Comparison of ENCODE assay signal across 8 mouse cellular contexts in the genomic region with DNA sequence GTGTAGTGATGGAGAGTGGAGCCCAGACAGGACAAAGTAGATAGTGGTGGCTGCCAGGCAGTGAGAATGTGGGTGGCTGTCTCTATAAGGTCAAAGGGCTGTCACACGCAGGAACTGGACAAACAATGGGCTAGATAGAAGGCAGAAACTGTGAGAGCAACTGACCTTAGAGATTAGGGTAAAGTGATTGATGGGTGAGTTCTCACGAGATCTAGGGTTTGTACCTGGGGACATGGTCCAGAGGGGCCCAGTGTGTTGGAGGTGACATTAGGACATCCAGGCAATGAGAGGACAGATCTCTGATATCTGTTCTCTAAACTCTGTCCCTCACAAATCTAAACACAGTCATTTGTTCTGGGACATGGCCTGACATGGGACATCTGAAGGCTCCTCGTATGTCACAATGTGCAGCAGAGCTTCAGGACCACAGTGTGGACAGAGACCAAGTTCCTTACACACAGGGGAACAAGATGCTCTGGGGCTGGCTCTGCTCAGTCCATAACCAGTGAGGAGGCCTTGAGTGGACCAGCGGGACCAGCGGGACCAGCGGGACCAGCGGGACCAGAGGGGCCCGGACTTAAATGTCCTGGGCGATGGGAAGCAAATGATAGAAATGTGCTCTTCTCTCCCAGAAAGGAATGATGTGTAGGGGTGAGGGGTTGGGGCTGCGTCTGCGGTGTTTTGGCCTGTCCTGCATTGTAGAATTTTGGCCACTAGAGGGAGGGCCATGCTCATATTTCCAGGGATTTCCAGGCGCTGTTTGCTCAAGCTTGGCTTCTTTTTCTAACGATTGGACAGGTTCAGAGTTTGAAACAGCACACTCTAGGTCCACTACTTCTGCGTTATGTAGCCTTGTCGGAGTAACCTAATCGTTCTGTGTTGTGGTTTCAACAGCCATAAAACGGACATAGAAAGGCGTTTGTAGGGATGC. TPM values are rescaled to one million over a fixed set of nuclear protein-coding genes. Genes with fewer than 3 reads are reported as not detected.
DNase-seq lines count a peak whose midpoint lies in the region; ATAC-seq and TF ChIP-seq lines count a peak whose summit lies in the region.

No protein-coding gene starts in this region.

- no peaks in the 10 kb centered on the region for H3K79me2 ChIP-seq in CH12.LX (replicated peaks; ENCODE audit: control insufficient read depth, extremely low read depth, insufficient read depth, poor library complexity, severe bottlenecking)

- peaks cover 21% of the 10 kb centered on the region for H3K27me3 ChIP-seq in CH12.LX (replicated peaks)
- H3K27me3 ChIP-seq in embryonic facial prominence, embryonic 10.5 days (replicated peaks; ENCODE audit: low read depth, poor library complexity, severe bottlenecking), result peaks cover 25% of the 10 kb centered on the region
- no peaks in the 10 kb centered on the region for H3K27me3 ChIP-seq in hindbrain, embryonic 11.5 days (ENCODE audit: control insufficient read depth, insufficient read depth, low read length)

- no peaks in the 10 kb centered on the region for H3K4me1 ChIP-seq in CH12.LX (ENCODE audit: control insufficient read depth in 1 of 2, insufficient read depth in 2 of 2)
- H3K4me1 ChIP-seq in embryonic facial prominence, embryonic 10.5 days, result 0 out of 2 replicates have a peak, but pooled peaks cover 6% of the 10 kb centered on the region
- H3K4me1 ChIP-seq in hindbrain, embryonic 11.5 days (replicated peaks; ENCODE audit: control insufficient read depth, insufficient read depth, low read length), result no peaks in the 10 kb centered on the region

- peak; percentile 84 to 98 for TF ChIP-seq CTCF in CH12.LX (conservative IDR thresholded peaks at IDR 0.05 in 1 of 2, IDR thresholded peaks at IDR 0.05 in 1 of 2; ENCODE audit: low read depth in 2 of 2, low read length in 2 of 2)

- dilution Hi-C loops in CH12.LX (cut with MboI; ENCODE audit: extremely low pct_ligation_motif_present, extremely low pct_unique_long_range_greater_than_20kb, low sequenced_read_pairs), result no loop called here

- H3K9ac ChIP-seq in CH12.LX (ENCODE audit: insufficient read depth, low read depth), result no peak overlapping the region
- no peak overlapping the region for H3K9ac ChIP-seq in hindbrain, embryonic 11.5 days (ENCODE audit: low read depth, low read length)

- H3K9me3 ChIP-seq in CH12.LX (replicated peaks; ENCODE audit: low read length), result no peaks in the 10 kb centered on the region
- no peaks in the 10 kb centered on the region for H3K9me3 ChIP-seq in embryonic facial prominence, embryonic 10.5 days
- no peaks in the 10 kb centered on the region for H3K9me3 ChIP-seq in hindbrain, embryonic 11.5 days (ENCODE audit: control insufficient read depth, low read length)

- DNase-seq in CH12.LX (ENCODE audit: extremely low read depth), result peak; percentile 73
- peak; percentile 77 for DNase-seq in adrenal gland, postnatal 14 days
- DNase-seq in embryonic facial prominence, embryonic 10.5 days (ENCODE audit: low spot score), result peak; percentile 76
- DNase-seq in hindbrain, embryonic 11.5 days (ENCODE audit: low spot score), result peak; percentile 84
- DNase-seq in layer of hippocampus, adult 9-10 months (ENCODE audit: low spot score), result peak; percentile 75
- DNase-seq in lung, postnatal 14 days, result peak; percentile 72
- peak; percentile 91 for DNase-seq in retina, embryonic 14.5 days (ENCODE audit: low spot score)
- peak; percentile 74 for DNase-seq in thymus, postnatal 14 days

- H3K4me3 ChIP-seq in CH12.LX (replicated peaks in 1 of 3; ENCODE audit: low read depth in 2 of 3, low read length in 2 of 3, poor library complexity in 1 of 3), result no peak overlapping the region
- no peak overlapping the region for H3K4me3 ChIP-seq in embryonic facial prominence, embryonic 10.5 days
- H3K4me3 ChIP-seq in hindbrain, embryonic 11.5 days (ENCODE audit: low read depth, low read length), result no peak overlapping the region

- WGBS in embryonic facial prominence, embryonic 10.5 days, result 15% methylated on average over 18 of the region's 18 CpGs
- 14% methylated on average over 18 of the region's 18 CpGs for WGBS in hindbrain, embryonic 11.5 days

- no peak overlapping the region for H3K4me2 ChIP-seq in CH12.LX (ENCODE audit: insufficient read depth, low read depth, poor library complexity, severe bottlenecking)
- no peak overlapping the region for H3K4me2 ChIP-seq in hindbrain, embryonic 11.5 days (replicated peaks; ENCODE audit: low read depth, low read length)

- H3K27ac ChIP-seq in CH12.LX (ENCODE audit: insufficient read depth, low read depth), result no peak overlapping the region
- no peak overlapping the region for H3K27ac ChIP-seq in embryonic facial prominence, embryonic 10.5 days (replicated peaks)
- no peak overlapping the region for H3K27ac ChIP-seq in hindbrain, embryonic 11.5 days (ENCODE audit: low read depth, low read length)

- H3K36me3 ChIP-seq in CH12.LX (replicated peaks in 1 of 2; ENCODE audit: control insufficient read depth in 1 of 2, insufficient read depth in 1 of 2, low read length in 1 of 2), result no peaks in the 10 kb centered on the region
- H3K36me3 ChIP-seq in embryonic facial prominence, embryonic 10.5 days (replicated peaks), result no peaks in the 10 kb centered on the region
- no peaks in the 10 kb centered on the region for H3K36me3 ChIP-seq in hindbrain, embryonic 11.5 days (ENCODE audit: control insufficient read depth, insufficient read depth, low read length)

- peak; percentile 45; the same call in 1 of the 2 replicates for ATAC-seq in hindbrain, embryonic 11.5 days (ENCODE audit: low FRiP score)

- TF ChIP-seq RAD21 in CH12.LX (IDR thresholded peaks at IDR 0.05; ENCODE audit: low read depth, low read length), result peak; percentile 100

- TF ChIP-seq EP300 in CH12.LX (IDR thresholded peaks at IDR 0.05; ENCODE audit: low read length), result no peak

- in situ Hi-C loops in CH12.LX (cut with MboI; ENCODE audit: low pct_ligation_motif_present, low pct_unique_long_range_greater_than_20kb, low sequenced_read_pairs), result loop anchor here (5.0 to 25.0 kb wide), 2 partner anchors 42 to 102 kb away; a partner anchor contains a TSS

- no peak for TF ChIP-seq POLR2A in CH12.LX (IDR thresholded peaks at IDR 0.05; ENCODE audit: low read depth, low read length)

TF ChIP-seq in CH12.LX, 34 proteins besides CTCF, POLR2A, EP300 and RAD21:
- TF ChIP-seq POLR2AphosphoS2 (IDR thresholded peaks at IDR 0.05; ENCODE audit: low read depth, low read length) (no peak), USF2 (conservative IDR thresholded peaks at IDR 0.05; ENCODE audit: low read depth, low read length) (no peak), USF1 (IDR thresholded peaks at IDR 0.05; ENCODE audit: low read depth, low read length) (no peak), PAX5 (IDR thresholded peaks at IDR 0.05; ENCODE audit: low read length) (no peak), ZC3H11A (IDR thresholded peaks at IDR 0.05; ENCODE audit: low read depth, low read length) (peak; percentile 92), ZNF384 (IDR thresholded peaks at IDR 0.05; ENCODE audit: low read depth, low read length) (peak; percentile 47; the same call in 1 of the 2 replicates), MAFK (IDR thresholded peaks at IDR 0.05; ENCODE audit: insufficient replicate concordance, low read length) (no peak), GABPA (IDR thresholded peaks at IDR 0.05; ENCODE audit: insufficient replicate concordance, low read depth, low read length) (no peak), ELF1 (IDR thresholded peaks at IDR 0.05; ENCODE audit: low read depth, low read length) (no peak), SMC3 (IDR thresholded peaks at IDR 0.05; ENCODE audit: low read depth, low read length) (peak; percentile 99), TBP (conservative IDR thresholded peaks at IDR 0.05; ENCODE audit: low read depth, low read length) (no peak), UBTF (IDR thresholded peaks at IDR 0.05; ENCODE audit: low read depth, low read length) (no peak)

RNA-seq across cellular contexts. Expression of a gene that starts 11.9 kb away (rescaled TPM):
- total RNA-seq in CH12.LX (2012; rRNA removed), result 4.5 and 4.7 TPM in 2 replicates
- total RNA-seq in CH12.LX (2014; rRNA removed), result 1.6 and 2.1 TPM in 2 replicates
- polyA plus RNA-seq in CH12.LX (2012; ENCODE audit: insufficient read length, low read depth), result 3.4 and 4.2 TPM in 2 replicates
- total RNA-seq in adrenal gland, postnatal 14 days (2021), result 45.1 and 50.2 TPM in 2 replicates
- 91.0 and 102 TPM in 2 replicates for polyA plus RNA-seq in embryonic facial prominence, embryonic 10.5 days (2016; fragmentation: Nextera tagmentation; extraction: Ambion mirVana)
- polyA plus RNA-seq in hindbrain, embryonic 11.5 days (2014; fragmentation: Nextera tagmentation; extraction: Ambion mirVana), result 137 and 161 TPM in 2 replicates

Comparison
In these comparisons a context has a peak if more than half of its experiments do, and no peak if none do; other contexts are left out.
1. RNA of a gene that starts 11.9 kb away (polyA plus RNA-seq): 137 to 161 TPM in hindbrain, embryonic 11.5 days and 91.0 to 102 TPM in embryonic facial prominence, embryonic 10.5 days; 3.4 to 4.2 TPM in CH12.LX; every median in the first group is over 10 times any median in the second.
2. Peak in every context shown above with its lines, with median percentiles within 50 percentile points of each other: DNase-seq.